Mouse (Mus musculus) layer of hippocampus, adult 6 months (tissue): ENCODE measurements around the gene Paxx. TPM values are rescaled to one million over a fixed set of nuclear protein-coding genes. Genes with fewer than 3 reads are reported as not detected.

Experiments
- long read RNA-seq, 2 experiments: library from polyadenylated mRNA; unstranded; transcript quantifications; one replicate each; pipeline ENCODE4 v2.0.0; 2019 to 2020
- microRNA-seq: library from miRNA; unstranded; fragments of <30 nt; microRNA quantifications from one replicate; pipeline ENCODE4 v1.2.0, GENCODE M21; 2020
- polyA plus RNA-seq: library from polyadenylated mRNA; unstranded; fragments of <200 nt; fragmentation: Nextera tagmentation; gene quantifications from 2 replicates; pipeline ENCODE4 v1.2.3, GENCODE M21; 2021

Gene Paxx
- polyA plus RNA-seq = 111 and 116 TPM in 2 replicates
- long read RNA-seq, experiment 1, transcript Paxx-204 (6 exons, 917 nt) = major isoform, 44 of 106 reads
- long read RNA-seq, experiment 1, partial matches to known transcripts = 6 of 106 reads
- long read RNA-seq, experiment 1, other reads (novel, unspliced or antisense) = 52 of 106 reads
- long read RNA-seq, experiment 2, transcript Paxx-204 (6 exons, 917 nt) = major isoform, 18 of 64 reads
- long read RNA-seq, experiment 2, partial matches to known transcripts = 5 of 64 reads
- long read RNA-seq, experiment 2, other reads (novel, unspliced or antisense) = 38 of 64 reads

GRCm38 (mm10) chr2:25460551-25461309 is at the start of gene Paxx:
Gene Paxx (minus strand): TSS chr2:25461094.

GRCm38 (mm10) chr2:25501593-25502486 is 40.9 kb upstream of the Paxx start, which contains the start of gene C8g:
Gene C8g (minus strand): TSS chr2:25501719.

GRCm38 (mm10) chr2:25500576-25501405 is 39.9 kb upstream of the Paxx start, which contains the start of gene Fbxw5:
Gene Fbxw5 (plus strand): TSS chr2:25500750.

GRCm38 (mm10) chr2:25493476-25493961 is 32.6 kb upstream of the Paxx start, which contains the start of gene Lcn12:
Gene Lcn12 (minus strand): TSS chr2:25493911.

DNA sequence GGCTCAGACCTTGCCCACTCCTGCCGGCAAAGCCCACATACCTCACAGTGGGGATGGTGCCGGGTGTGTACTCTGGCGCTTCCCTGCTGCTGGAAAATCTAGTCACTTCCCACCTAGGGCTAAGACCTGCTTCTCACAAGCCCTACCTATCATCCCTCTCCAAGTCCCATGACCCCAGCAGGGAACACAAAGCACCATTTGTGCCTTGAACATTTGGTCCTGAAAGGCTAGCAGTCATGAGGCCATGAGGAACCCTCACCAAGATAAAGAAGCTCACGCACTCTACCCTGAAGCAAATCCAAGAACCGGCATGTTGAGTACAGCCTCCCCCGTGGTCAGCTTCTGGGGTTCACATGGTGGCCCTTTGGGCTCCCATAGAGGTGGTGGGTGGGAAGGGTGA is 9.1 kb upstream of the Paxx start, which contains the start of gene Ptgds:
TSS of gene Ptgds (minus strand) at position 78 of the 400 bp plus-strand sequence.

GRCm38 (mm10) chr2:25456205-25456953 is 4.5 kb downstream of the Paxx start, which contains the start of gene Clic3:
Gene Clic3 (plus strand): TSS chr2:25456838.

DNA sequence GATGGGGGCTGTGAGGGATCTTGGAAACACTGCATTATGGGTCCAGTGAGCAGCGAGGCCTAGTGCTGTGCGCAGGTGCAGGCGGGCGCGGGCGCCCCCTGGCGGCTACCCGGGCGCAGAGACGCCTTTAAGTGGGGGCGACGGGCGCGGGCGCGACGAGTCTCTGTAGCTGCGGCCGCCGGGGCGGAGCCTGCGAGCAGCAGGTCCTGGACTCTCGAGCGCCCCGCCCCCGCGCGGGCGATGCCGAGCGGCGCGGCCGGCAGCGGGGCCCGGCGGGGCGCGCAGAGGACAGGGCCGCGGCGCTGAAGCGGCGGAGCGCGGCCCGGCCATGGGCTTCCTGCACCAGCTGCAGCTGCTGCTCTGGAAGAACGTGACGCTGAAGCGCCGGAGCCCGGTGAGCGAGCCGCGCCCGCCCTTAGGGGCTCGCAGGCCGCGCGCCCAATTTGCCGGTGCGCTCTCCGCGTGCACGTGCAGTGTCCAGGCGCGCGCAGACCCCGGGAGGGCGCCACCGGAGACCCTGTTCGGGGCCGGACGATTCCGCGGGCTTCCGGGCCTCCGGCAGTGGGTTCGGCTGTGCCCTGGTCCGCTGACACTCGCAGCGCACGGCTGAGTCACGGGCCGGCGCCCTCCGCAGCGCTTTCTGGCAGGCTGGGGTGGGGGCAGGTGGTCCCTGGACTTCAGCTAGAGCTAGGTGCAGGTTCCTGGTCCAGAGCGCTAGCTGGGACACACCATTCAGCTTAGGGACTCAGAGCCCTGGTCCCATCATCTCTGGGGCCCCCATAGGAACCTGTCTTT is 32.3 kb downstream of the Paxx start, which contains the start of gene Abca2:
TSS of gene Abca2 (plus strand) at position 262 of the 795 bp plus-strand sequence.

GRCm38 (mm10) chr2:25422587-25423410 is 38.1 kb downstream of the Paxx start, which contains the start of gene Fut7:
Gene Fut7 (plus strand): TSS chr2:25423267.

Small RNA genes lying within 50 kb of the gene (microRNA-seq; reads per million reads assigned to microRNA genes)
- 10.1 reads per million, percentile 32 among the genes with 10 or more reads in this experiment for gene Mir3087

Other genes starting within 250 kb of the Paxx start
- gene Nelfb, start 249.6 kb downstream of the Paxx start, polyA plus RNA-seq = 32.7 and 34.5 TPM in 2 replicates
- gene Stpg3, start 246.5 kb downstream of the Paxx start, polyA plus RNA-seq = not detected in 2 replicates
- gene Fam166a, start 242.3 kb downstream of the Paxx start, polyA plus RNA-seq = 12.9 and 15.7 TPM in 2 replicates
- 531 and 583 TPM in 2 replicates for gene Tubb4b, start 236.4 kb downstream of the Paxx start, polyA plus RNA-seq
- 0.45 TPM in 2 replicates for gene Slc34a3, start 226.7 kb downstream of the Paxx start, polyA plus RNA-seq
- not detected in 2 replicates for gene Rnf224, start 224.3 kb downstream of the Paxx start, polyA plus RNA-seq
- gene Rnf208, start 218.8 kb downstream of the Paxx start, polyA plus RNA-seq = 52.0 and 62.6 TPM in 2 replicates
- not detected in 2 replicates for gene Cysrt1, start 218.6 kb downstream of the Paxx start, polyA plus RNA-seq
- 0.79 and 1.6 TPM in 2 replicates for gene AL732309.1, start 214.2 kb downstream of the Paxx start, polyA plus RNA-seq
- 30.8 and 34.2 TPM in 2 replicates for gene Tmem203, start 205.7 kb downstream of the Paxx start, polyA plus RNA-seq
- 12.5 and 13.7 TPM in 2 replicates for gene Tprn, start 198.5 kb downstream of the Paxx start, polyA plus RNA-seq
- gene Ssna1, start 188.7 kb downstream of the Paxx start, polyA plus RNA-seq = 76.5 and 79.6 TPM in 2 replicates
- gene Anapc2, start 188.6 kb downstream of the Paxx start, polyA plus RNA-seq = 32.4 and 34.4 TPM in 2 replicates
- gene Tmem210, start 172.9 kb downstream of the Paxx start, polyA plus RNA-seq = not detected in 2 replicates
- gene Lrrc26, start 171.2 kb downstream of the Paxx start, polyA plus RNA-seq = 0.26 and 0.28 TPM in 2 replicates
- 101 and 125 TPM in 2 replicates for gene Grin1, start 141.9 kb downstream of the Paxx start, polyA plus RNA-seq
- gene Man1b1, start 128.8 kb downstream of the Paxx start, polyA plus RNA-seq = 13.0 and 18.8 TPM in 2 replicates
- 17.5 and 27.1 TPM in 2 replicates for gene Dpp7, start 104.7 kb downstream of the Paxx start, polyA plus RNA-seq
- 26.0 and 26.4 TPM in 2 replicates for gene Uap1l1, start 95.4 kb downstream of the Paxx start, polyA plus RNA-seq
- 2.3 and 2.4 TPM in 2 replicates for gene Sapcd2, start 88.8 kb downstream of the Paxx start, polyA plus RNA-seq
- 21.4 and 46.8 TPM in 2 replicates for gene Entpd2, start 65.2 kb downstream of the Paxx start, polyA plus RNA-seq
- gene Npdc1, start 61.7 kb downstream of the Paxx start, polyA plus RNA-seq = 292 and 359 TPM in 2 replicates
- 0.06 and 0.20 TPM in 2 replicates for gene Fut7, start 37.8 kb downstream of the Paxx start, polyA plus RNA-seq
- gene Abca2, start 32.4 kb downstream of the Paxx start, polyA plus RNA-seq = 33.0 and 34.1 TPM in 2 replicates
- 0.70 and 9.1 TPM in 2 replicates for gene Clic3, start 4.3 kb downstream of the Paxx start, polyA plus RNA-seq
- 2,394 and 5,724 TPM in 2 replicates for gene Ptgds, start 9.0 kb upstream of the Paxx start, polyA plus RNA-seq
- not detected in 2 replicates for gene Lcn12, start 32.8 kb upstream of the Paxx start, polyA plus RNA-seq
- gene Fbxw5, start 39.7 kb upstream of the Paxx start, polyA plus RNA-seq = 124 and 134 TPM in 2 replicates
- 1.8 and 2.0 TPM in 2 replicates for gene C8g, start 40.6 kb upstream of the Paxx start, polyA plus RNA-seq
- 9.9 and 10.3 TPM in 2 replicates for gene Traf2, start 85.8 kb upstream of the Paxx start, polyA plus RNA-seq
- 801 and 843 TPM in 2 replicates for gene Edf1, start 96.8 kb upstream of the Paxx start, polyA plus RNA-seq
- gene Mamdc4, start 113.8 kb upstream of the Paxx start, polyA plus RNA-seq = 25.8 and 27.1 TPM in 2 replicates
- gene Phpt1, start 114.1 kb upstream of the Paxx start, polyA plus RNA-seq = 151 and 165 TPM in 2 replicates
- 13.5 and 18.7 TPM in 2 replicates for gene Ajm1, start 120.7 kb upstream of the Paxx start, polyA plus RNA-seq
- 58.2 and 69.1 TPM in 2 replicates for gene Rabl6, start 147.4 kb upstream of the Paxx start, polyA plus RNA-seq
- 0.83 and 1.1 TPM in 2 replicates for gene Ccdc183, start 156.6 kb upstream of the Paxx start, polyA plus RNA-seq
- gene Tmem141, start 160.9 kb upstream of the Paxx start, polyA plus RNA-seq = 44.7 and 48.2 TPM in 2 replicates
- gene Fcna, start 166.9 kb upstream of the Paxx start, polyA plus RNA-seq = 0.33 and 0.40 TPM in 2 replicates
- gene Lcn8, start 192.0 kb upstream of the Paxx start, polyA plus RNA-seq = not detected in 2 replicates
- not detected in 2 replicates for gene Lcn5, start 196.9 kb upstream of the Paxx start, polyA plus RNA-seq
- gene Lcn6, start 215.7 kb upstream of the Paxx start, polyA plus RNA-seq = not detected in 2 replicates
- gene Lcn10, start 221.6 kb upstream of the Paxx start, polyA plus RNA-seq = not detected in 2 replicates
- not detected in 2 replicates for gene Obp2a, start 238.9 kb upstream of the Paxx start, polyA plus RNA-seq
- gene Bmyc, start 245.6 kb upstream of the Paxx start, polyA plus RNA-seq = 212 and 245 TPM in 2 replicates